Mouse (Mus musculus) kidney, postnatal 36 days (tissue): ENCODE measurements around the gene Aff1.

Experiments used
- DNase-seq, 2 experiments: peaks; one replicate each; pipeline ENCODE4 v3.0.0; 2021 to 2022; ENCODE audit warnings: mixed read lengths in 2 of 2

Aff1 gene

DNA sequence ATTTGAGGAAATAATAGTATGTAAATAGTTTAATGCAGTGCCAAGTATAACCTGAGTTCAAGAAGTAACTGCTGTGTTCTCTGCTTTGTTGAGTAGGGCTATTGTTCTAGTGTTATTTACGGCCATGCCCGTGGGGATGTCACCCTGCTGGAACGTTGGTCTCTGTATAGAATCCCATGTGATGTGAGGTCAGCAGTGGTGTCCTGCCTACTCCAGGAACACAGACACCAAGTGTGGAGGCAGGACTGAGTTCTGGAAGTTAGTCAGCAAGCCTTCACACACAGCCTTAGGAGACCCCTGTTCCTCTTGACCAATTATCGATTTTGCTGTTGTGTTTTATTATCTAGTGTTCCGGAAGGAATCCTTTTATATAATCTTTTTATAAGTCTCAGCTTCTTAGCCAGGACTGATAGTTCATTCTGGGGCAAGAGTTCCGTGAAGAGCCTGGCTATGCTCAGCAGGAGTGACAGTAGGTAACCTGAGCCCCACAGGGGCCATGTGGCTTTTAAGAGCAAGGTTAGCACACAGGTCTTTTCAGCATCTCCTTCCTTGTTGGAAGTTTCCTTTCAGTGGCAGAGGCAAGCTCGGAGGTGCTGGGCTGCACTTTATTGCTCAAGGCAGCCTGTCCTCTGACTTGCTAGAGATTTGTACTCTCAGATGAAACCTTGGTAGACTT, 115.6 kb downstream of the Aff1 start:
- no peak for DNase-seq

DNA sequence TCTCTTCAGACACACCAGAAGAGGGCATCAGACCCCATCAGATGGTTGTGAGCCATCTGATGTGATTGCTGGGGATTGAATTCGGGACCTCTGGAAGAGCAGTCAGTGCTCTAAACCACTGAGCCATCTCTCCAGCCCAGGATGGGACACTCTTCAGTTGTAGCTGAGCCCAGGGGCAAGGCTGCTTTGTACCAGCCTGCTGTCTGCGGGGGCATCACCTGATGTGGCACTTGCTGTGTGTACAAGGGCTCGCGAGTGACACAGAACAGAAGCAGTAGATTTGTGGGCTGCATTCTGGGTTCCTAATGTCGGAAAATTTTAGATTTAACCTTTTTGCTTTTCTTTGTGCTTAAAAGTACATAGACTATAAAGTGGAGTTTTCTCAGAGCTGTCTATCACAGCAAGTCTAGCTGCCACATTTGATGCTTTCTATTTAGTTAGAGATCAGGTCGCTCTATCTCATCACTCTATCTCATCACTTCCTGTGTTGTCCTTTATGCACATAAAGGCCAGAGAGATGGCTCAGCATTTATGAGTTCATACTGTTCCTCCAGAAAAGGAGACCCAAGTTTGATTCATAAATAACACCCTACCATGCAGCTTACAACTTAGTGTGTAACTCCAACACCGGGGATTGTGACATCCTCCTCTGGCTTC, 117.6 kb downstream of the Aff1 start:
- DNase-seq, result no peak

DNA sequence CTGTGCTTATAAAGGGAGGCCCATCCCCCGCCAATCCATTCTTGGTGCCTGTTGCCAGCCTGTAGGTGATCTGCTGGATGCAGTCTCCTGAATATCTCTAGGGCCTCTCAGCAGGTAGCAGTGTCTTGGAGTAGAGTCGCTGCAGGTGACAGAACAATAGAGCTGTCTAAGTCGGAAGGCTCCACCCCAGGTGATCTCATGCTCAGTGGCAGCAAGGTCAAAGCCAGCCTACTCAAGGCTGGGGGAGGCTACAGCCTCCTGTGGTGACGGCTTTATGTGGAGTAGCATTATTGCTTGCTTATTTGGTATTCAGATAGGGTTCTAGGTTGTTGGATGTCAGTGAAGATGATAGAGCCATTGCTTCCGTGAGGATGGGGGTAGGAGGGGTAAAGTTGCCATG, 121.1 kb downstream of the Aff1 start:
- DNase-seq, result no peak

DNA sequence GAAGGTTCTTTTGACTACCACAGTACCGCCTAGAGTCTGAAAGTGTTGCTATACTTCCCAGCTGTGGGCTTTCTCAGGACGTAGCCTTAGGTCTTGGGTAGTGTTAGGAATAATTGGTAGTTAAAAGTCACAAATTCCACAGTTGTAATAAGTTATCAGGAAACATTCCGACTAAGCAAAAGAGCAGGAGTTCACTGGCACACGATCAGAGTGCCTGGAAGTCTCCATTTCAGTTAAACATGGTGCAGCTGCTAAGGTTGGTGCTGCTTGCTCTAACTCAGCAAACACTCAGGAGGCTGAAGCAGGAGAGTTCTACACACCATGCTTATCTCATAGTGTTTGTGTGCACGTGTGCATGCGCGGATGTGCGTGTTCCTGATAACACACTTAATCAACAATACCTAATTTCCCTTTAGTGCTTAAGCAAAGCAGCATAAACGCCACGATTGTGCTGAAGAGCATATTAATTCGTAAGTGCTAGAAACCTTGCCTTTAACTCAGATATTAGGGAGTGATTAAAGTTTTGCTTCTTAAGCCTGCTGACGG, 121.9 kb downstream of the Aff1 start:
- DNase-seq, result no peak

DNA sequence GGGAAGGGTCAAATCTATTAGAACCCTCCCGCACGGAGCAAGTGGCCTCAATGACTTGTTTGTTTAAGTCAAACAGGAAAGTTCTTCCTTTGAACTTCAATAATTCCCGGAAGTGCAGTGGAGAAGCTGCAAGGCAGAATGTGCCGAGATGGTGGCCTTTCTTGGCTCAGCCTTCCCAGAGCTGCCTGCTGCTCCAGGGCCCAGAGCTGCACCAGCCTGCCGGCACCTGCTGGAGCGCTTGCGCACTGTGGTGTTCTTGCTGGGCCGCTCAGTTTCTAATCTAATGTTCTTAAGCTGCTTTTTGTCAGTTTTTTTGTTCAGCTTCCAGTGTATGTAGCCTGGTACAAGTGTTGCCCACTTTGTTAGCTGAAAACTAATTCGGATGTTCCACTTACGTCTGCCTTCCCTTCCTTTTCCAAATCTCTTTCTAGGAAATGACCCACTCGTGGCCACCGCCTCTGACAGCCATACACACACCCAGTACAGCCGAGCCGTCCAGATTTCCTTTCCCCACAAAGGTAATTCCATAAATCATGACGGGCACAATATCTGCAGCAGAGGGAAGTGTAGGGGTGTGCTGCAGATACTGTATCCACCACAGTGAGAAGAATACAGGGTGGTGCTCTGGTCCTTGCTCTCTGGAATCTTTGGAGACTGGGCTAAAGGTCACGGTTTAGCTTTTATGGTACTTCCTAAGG, 122.5 kb downstream of the Aff1 start:
- peak; percentile 52 for DNase-seq

DNA sequence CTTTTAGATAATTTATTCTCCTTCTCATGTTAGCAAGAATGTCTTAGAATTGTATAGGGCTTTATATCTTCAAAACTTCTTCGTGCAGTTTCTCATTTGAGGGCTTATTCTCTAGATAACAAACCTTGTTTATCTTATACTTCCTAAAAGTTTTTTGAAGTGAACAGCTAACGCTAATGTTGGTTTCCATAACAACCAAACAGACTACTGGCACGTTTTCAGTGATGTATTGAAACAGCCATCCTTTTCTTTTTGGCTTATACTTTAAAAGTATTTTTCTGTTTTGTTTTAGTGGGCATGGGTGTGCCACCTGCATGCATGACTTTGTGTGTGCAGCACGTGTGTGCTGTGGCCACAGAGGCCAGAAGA, 123.1 kb downstream of the Aff1 start:
- no peak for DNase-seq

DNA sequence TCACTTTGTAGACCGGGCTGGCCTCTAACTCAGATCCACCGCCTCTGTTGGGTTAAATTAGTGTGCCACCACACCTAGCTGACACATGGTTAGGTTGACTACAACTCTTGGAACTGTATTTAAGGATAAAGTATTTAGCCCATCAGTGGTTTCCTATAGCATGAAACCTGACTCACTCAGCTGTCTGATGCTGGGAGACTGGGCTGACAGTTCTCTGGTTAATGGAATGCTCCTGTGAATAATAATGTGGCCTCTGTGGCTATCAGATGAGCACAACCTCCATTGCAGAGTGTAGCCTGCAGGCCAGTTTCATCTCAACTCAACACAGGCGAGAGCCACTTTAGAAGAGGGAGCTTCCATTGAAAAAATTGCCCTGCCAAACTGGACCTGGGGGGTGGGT, 124.5 kb downstream of the Aff1 start:
- no peak for DNase-seq

DNA sequence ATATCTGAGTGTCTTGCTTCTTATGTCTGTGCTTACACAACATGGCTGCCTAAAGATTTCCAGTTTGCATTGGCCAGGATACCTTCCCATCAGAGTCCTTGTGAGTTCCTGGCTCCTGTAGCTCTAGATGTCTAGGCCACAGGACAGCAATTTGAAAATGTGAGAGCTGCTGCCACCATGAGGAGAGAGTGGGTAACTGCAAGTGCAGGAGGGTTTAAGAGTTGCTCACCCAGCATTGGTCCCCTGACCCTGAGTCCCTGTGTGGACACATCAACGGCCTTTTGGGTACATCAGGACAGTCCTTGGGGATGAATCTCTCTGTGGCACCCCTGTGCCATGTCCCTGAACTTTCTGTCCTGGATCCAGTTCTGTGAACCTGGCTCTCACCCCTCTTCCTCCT, 125.6 kb downstream of the Aff1 start:
- DNase-seq, result peak; percentile 80 to 87

DNA sequence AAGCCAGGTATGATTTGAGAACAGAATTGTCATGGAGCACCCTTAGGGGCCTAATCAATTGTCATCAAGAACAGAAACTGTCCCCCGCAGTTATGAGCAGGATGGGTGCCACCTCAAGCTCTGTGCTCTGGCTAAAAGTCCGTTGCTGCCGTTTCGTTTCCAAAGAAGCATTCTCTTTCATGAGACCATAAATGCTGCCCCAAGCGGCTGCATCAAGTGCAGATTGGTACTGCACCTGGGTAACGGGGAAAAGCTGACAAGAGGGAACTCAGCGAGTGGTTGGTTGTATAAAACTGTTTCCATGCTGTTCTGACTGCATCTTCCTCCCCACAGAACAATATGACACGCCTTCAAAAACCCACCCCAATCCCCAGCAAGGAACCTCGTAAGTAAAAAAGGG, 126.4 kb downstream of the Aff1 start:
- DNase-seq, result no peak

DNA sequence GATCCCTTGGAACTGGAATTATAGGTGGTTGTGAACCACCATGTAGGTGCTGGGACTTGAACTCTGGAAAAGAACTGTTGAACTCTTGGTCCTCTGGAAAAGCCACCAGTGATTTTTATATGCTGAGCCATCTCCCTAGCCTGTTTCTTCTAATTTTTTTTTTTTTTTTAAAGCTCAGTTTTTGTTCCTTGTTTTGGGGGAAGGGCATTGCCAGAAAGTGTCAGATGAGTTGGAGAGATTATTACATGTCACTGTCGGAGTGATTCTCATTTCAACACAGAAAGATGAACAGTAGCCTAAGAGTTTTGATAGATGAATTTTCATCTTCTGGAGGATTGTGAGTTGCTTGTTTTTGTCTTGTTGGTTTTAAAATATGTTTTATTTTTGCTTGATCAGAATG, 127.5 kb downstream of the Aff1 start:
- no peak for DNase-seq

DNA sequence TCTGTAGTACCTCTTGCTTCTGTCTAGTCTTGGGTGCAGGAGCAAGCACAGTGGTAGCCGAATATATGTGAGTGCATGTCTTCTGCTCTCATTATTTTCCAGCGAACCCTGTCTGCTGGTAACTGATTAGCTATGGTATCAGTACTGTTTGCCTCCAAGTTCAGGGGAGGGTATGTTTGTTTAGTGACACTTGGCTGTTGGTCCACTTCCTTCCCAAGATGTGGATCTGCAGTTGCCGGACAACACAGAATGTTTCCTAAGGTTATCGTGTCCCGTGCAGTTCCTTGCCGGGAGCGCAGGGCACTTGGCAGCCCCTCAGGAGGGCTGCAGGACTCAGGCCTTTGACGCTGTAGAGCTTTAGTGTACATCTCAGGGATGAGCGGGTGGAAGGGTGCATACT, 128.9 kb downstream of the Aff1 start:
- DNase-seq, result peak in 1 of 2 experiments; percentile 48

DNA sequence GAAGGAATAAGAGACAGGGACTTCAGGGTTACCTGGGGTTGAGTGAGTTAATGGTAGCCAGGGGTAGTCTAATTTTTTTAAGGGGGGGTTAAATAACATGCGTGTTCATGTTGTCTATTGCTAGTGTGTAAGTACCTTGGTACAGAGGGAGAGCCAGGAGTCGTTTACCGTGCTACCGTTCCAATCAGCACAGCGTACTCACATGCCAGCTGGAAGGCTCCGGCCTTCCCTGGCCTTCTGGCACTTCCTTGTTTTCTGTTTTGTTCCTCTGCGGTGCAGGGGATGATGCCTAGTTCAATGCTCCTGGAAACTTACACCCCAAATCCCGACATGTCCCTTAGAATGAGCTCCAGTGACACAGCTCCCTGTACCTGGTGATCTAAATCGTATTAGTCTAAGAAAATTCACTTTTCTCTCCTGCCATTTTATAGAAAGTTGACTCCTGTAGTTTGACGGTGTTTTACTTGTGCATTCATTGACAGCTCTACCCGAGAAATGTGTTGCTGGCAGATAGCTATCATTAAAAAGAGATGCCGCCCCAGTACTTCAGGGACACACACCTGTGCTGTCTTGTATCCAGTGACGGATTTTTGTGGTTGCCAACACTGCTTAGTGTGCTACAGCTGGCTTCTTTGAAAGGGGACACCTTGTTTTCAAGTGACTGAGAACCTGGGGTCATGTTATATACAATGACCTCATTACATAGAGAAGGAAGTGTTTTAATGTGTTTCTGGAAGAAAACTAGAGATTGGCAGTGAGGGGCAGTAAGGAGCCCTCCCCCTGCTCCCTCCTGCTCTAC, 129.5 kb downstream of the Aff1 start:
- DNase-seq, result no peak

DNA sequence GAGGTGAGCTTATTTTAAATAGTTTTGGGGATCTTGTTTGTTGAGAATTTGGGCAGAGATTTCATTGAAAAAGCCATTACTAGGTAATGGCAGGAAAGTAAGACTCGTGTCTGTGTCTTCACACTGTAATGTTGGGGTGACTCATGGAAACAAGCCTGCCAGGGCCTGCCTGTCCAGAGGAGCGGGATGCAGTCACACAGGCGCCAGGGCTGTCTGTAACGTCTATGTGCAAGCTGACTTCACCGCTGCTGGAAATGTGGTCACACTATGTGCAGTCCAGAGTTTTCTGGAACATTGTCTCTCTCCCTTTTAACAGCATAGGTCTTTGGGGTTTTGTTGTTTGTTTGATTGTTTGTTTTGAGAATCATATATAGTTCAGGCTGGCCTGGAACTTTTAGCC, 130.8 kb downstream of the Aff1 start:
- no peak for DNase-seq

DNA sequence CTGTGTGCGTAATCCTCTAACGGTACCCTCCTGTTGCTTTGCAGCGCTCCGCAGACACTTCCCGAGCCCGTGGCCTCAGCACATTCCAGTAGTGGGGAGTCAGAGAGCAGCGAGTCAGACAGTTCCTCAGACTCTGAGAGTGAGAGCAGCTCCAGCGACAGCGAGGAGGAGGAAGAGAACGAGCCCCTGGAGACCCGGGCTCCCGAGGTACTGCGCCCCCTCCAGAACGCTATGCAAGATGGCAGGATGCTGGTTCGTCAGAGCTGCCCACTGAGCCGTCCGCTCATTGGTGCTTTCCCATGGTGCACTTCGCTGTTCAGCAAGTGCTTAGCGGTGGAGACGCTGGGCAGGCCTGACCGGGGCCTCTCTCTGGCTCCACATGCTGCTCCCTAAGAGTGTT, 136.1 kb downstream of the Aff1 start:
- no peak for DNase-seq

DNA sequence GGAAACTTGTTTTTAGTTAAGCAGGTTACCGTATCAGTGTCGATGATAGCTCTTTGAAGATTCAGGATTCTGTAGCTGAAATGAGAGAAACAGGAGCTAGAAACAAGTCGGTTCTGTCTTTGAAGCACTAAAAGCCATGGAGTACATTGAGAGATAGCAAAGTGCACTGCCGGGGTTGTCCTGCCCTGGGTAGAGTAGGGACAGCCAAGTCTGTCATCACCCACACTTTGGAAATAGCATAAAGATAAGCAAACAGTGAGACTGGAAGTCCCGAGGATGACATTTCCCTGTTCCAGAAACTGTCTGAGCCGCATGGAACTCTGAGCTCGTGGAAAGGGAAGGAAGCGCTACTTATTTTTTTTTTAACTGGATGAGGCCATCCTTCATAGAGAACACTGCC, 136.6 kb downstream of the Aff1 start:
- DNase-seq, result no peak

DNA sequence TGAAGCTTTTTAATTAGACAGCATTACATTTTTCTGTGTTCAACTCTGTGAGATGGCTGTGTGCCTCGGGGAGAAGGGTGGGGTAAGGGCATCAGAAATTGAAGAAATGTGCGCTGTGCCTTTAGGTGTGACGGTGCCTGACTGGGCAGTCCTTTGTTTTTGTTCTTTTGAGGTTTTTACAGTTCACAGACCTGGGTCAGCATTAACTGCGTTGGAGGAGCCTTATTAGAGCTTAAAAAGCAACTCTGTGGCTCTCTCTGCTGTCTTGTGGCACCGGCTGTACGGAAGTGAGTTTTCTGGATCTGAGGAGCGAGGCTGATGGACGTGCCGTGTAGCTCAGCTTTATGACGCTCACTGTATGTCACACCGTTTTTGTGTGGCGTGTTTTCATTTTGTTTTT, 137.0 kb downstream of the Aff1 start:
- DNase-seq, result no peak

DNA sequence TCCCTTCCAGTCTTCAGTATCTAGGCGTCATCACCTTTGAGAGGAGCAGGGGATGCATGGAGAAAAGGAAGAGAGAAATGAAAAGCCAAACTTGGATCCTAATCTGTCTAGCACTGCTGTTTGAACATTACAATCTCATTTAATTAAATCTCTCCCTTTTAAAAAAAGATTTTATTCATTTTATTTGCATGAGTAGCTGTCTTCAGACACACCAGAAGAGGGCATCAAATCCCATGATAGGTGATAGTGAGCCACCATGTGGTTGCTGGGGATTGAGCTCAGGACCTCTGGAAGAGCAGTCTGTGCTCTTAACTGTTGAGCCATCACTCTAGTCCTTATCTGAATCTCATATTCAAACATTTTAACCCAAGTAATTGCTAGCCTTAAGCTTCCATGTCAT, 138.7 kb downstream of the Aff1 start:
- no peak for DNase-seq

DNA sequence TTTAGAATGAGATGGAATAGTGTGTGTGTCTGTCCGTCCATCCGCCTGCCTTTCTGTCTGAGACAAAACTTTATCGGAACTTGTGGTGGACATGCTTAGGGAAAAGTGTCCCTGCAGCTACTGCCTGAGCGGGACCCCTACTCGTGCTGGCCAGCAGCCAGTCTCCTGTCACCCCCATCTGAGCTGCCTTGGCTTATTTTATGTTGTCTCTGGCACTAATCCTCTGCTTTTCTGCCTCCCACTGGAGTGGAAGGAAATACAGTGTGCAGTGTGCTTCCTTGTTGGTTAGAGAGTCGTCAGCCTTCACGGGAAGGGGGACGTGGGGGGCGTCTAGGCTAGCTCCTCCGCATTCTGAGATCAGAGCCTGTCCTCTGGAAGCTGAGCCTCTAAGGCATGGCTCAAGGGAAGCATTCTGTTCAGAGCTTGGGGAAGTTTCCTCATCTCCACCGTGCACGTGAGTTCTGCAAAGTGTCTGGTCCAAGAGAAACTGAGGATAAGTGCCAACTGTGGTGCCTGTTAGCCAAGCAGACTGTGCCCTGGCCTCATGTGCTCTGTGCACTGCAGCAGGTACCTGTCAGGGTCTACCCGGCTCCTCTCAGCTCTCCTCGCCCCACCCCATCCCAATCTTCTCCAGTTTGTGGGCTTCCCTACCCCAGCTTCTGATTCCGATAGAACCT, 143.4 kb downstream of the Aff1 start:
- DNase-seq, result peak; percentile 69 to 74

DNA sequence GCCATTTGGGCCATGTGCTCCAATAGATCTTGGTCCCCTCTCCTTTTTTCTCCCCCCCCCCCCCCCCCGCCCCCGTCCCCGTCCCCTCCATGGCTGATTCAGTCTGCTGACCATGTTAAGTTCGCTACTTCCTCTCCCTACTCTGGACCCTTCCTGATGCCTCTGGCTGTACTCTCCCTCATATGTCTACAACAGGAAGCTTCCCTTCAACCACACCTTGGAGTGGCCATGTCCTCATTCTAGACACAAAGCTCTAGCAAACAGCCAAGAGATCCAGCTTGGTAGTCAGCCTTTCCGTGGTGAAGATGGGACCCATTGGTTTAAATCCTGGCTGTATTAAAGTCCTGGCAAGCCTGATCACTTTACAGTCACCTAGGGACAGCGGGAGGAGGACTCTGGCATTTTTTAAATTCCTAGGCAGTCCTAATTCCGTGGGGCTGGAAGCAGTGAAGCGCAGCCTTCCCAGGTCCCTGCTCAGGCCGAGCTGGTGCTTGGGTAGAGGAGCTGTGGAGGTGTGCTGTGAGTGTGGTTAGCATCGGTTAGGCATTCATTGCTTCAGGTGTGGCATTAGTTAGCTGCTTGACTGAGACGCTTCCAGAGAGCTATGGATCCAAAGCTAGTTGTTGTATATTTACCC, 144.1 kb downstream of the Aff1 start:
- DNase-seq, result peak; percentile 79 to 87

DNA sequence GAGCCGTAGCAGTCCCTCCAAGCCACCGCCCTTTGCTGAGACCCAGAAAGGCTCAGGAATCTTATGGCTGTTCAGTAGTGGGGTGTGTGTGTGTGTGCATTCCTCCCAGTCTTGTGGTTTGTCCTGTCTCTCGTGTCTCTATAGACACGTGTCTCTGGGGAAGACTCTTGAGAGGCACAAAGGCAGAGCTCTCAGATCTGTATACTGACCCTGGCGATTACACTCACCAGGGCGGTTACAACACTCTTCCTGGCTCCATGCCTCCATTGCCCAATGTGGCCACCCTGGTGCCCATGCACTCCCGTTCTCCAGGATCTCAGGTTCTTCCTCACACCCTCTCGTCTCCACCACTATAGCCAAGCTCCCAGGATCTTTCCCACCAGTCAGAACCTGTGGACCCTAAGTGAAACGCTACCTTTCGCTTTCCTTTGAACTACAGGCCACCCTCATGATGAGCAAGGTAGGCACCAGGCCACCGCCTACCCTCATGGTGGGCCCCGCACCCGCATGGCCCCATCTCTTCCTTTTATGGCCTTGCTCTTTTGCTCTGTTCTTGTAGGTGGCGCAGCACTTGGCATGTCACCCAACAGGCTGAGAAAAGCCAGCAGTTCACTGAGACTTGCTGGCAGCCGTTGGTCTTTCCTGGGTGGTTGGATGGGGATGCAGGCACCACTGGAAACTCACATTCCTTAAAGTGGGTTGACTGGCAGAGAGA, 146.5 kb downstream of the Aff1 start:
- peak in 1 of 2 experiments; percentile 48 for DNase-seq

DNA sequence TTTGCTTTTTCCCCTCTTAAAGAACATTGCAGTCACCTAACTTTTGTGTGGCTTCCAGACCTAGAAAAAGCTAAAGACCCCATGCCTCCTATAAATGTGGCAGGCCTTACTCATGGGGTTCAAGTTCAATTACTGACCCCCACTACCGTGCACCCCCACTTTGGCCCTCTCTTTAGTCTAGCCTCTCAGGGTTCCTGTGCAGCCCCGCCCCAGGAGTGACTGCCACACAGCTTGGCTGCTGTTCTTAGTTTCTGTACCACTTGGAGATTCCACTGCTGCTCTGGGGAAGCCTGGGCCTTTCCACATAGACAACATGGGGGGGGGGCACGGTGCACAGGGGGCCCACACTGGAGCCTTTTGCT, 147.1 kb downstream of the Aff1 start:
- no peak for DNase-seq
